Mouse (Mus musculus): Measurements from ENCODE around the gene Ccdc152. TPM values are rescaled to one million over a fixed set of nuclear protein-coding genes. Genes with fewer than 3 reads are reported as not detected.
A peak's percentile ranks its signal among the peaks of the same experiment; 100 is the strongest.

Gene Ccdc152
- polyA plus RNA-seq, 1 experiment from 2014 or later, result 0.30 TPM

- no peak for TF ChIP-seq CTCF (IDR thresholded peaks at IDR 0.05; ENCODE audit: low read depth)
- ATAC-seq (ENCODE audit: insufficient read depth), result no peak
- Histone ChIP-seq H3K9me3 (ENCODE audit: low read depth, low read length) (no peaks in the 10 kb centered on the region), H3K9ac (no peak overlapping the region), H3K36me3 (ENCODE audit: insufficient read depth) (peaks cover 6% of the 10 kb centered on the region; the same call in 1 of the 2 replicates), H3K27me3 (ENCODE audit: insufficient read depth, low read length) (no peaks in the 10 kb centered on the region), H3K4me3 (ENCODE audit: low read depth, low read length) (no peak overlapping the region), H3K4me2 (no peak overlapping the region), H3K4me1 (ENCODE audit: insufficient read depth) (no peaks in the 10 kb centered on the region), H3K27ac (ENCODE audit: low read depth) (no peak overlapping the region)
- no peak for DNase-seq
Observed at GRCm38 (mm10) chr15:3281216-3281615, 22.1 kb downstream of the Ccdc152 start.

GRCm38 (mm10) chr15:3279242-3279641 is 24.1 kb downstream of the Ccdc152 start:
- Histone ChIP-seq H3K4me2 (no peak overlapping the region), H3K27me3 (ENCODE audit: insufficient read depth, low read length) (no peaks in the 10 kb centered on the region), H3K4me3 (ENCODE audit: low read depth, low read length) (no peak overlapping the region), H3K27ac (ENCODE audit: low read depth) (no peak overlapping the region), H3K9ac (no peak overlapping the region), H3K9me3 (ENCODE audit: low read depth, low read length) (no peaks in the 10 kb centered on the region), H3K4me1 (ENCODE audit: insufficient read depth) (no peaks in the 10 kb centered on the region), H3K36me3 (ENCODE audit: insufficient read depth) (peaks cover 6% of the 10 kb centered on the region; the same call in 1 of the 2 replicates)
- no peak for DNase-seq
- ATAC-seq (ENCODE audit: insufficient read depth), result no peak
- no peak for TF ChIP-seq CTCF (IDR thresholded peaks at IDR 0.05; ENCODE audit: low read depth)
- 71% methylated on average over 7 of the region's 7 CpGs for WGBS

DNA sequence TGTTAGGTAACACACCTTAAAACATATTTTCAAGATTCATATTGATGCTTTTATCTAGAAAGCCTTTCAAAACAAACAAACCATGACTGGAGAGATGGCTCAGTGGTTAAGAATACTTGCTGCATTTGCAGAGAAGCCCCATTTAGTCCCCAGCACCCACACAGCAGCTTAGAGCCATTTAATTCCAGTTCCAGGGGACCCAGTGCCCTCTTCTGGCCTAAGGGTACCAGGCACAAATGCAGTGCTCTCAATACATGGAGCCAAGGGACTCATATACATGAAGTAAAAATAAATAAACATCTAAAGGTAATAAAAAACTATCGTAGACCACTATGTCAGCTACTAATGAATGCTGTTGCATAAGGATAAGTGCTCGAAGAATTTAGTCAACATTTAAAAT is 25.9 kb downstream of the Ccdc152 start:
- TF ChIP-seq CTCF (IDR thresholded peaks at IDR 0.05; ENCODE audit: low read depth), result no peak; the same call in 1 of the 2 replicates
- 83% methylated on average over 2 of the region's 2 CpGs for WGBS
- no peaks in the 10 kb centered on the region for H3K4me1 ChIP-seq (ENCODE audit: insufficient read depth)
- ATAC-seq (ENCODE audit: insufficient read depth), result no peak
- no peak for DNase-seq
- no peak overlapping the region for H3K4me3 ChIP-seq (ENCODE audit: low read depth, low read length)
- H3K9me3 ChIP-seq (ENCODE audit: low read depth, low read length), result no peaks in the 10 kb centered on the region
- H3K9ac ChIP-seq, result no peak overlapping the region
- no peak overlapping the region for H3K4me2 ChIP-seq
- peaks cover 6% of the 10 kb centered on the region; the same call in 1 of the 2 replicates for H3K36me3 ChIP-seq (ENCODE audit: insufficient read depth)
- H3K27ac ChIP-seq (ENCODE audit: low read depth), result no peak overlapping the region
- no peaks in the 10 kb centered on the region for H3K27me3 ChIP-seq (ENCODE audit: insufficient read depth, low read length)

- Histone ChIP-seq H3K9ac (no peak overlapping the region), H3K27ac (ENCODE audit: low read depth) (no peak overlapping the region), H3K27me3 (ENCODE audit: insufficient read depth, low read length) (no peaks in the 10 kb centered on the region), H3K36me3 (ENCODE audit: insufficient read depth) (no peaks in the 10 kb centered on the region), H3K9me3 (ENCODE audit: low read depth, low read length) (no peaks in the 10 kb centered on the region), H3K4me2 (no peak overlapping the region), H3K4me1 (ENCODE audit: insufficient read depth) (0 out of 2 replicates have a peak, but pooled peaks cover 3% of the 10 kb centered on the region), H3K4me3 (ENCODE audit: low read depth, low read length) (no peak overlapping the region)
- TF ChIP-seq CTCF (IDR thresholded peaks at IDR 0.05; ENCODE audit: low read depth), result no peak
- no peak for ATAC-seq (ENCODE audit: insufficient read depth)
- no peak for DNase-seq
- WGBS, result 67% methylated on average over 1 of the region's 1 CpGs
Observed at GRCm38 (mm10) chr15:3273191-3273590, 30.1 kb downstream of the Ccdc152 start.

- Histone ChIP-seq H3K4me3 (ENCODE audit: low read depth, low read length) (peak overlapping the region; percentile 35), H3K4me1 (ENCODE audit: insufficient read depth) (0 out of 2 replicates have a peak, but pooled peaks cover 3% of the 10 kb centered on the region), H3K9ac (peak overlapping the region; percentile 40; the same call in 1 of the 2 replicates), H3K4me2 (peak overlapping the region; percentile 63), H3K27ac (ENCODE audit: low read depth) (no peak overlapping the region), H3K36me3 (ENCODE audit: insufficient read depth) (no peaks in the 10 kb centered on the region), H3K27me3 (ENCODE audit: insufficient read depth, low read length) (no peaks in the 10 kb centered on the region), H3K9me3 (ENCODE audit: low read depth, low read length) (no peaks in the 10 kb centered on the region)
- DNase-seq (peak; percentile 22), ATAC-seq (ENCODE audit: insufficient read depth) (peak; percentile 73)
- no peak for TF ChIP-seq CTCF (IDR thresholded peaks at IDR 0.05; ENCODE audit: low read depth)
- 41% methylated on average over 6 of the region's 6 CpGs for WGBS
Observed at GRCm38 (mm10) chr15:3271216-3271615, 32.1 kb downstream of the Ccdc152 start.

- H3K4me3 ChIP-seq (ENCODE audit: low read depth, low read length), result peak overlapping the region; percentile 35
- 4% methylated on average over 12 of the region's 12 CpGs for WGBS
- H3K27ac ChIP-seq (ENCODE audit: low read depth), result peak overlapping the region; percentile 85
- H3K27me3 ChIP-seq (ENCODE audit: insufficient read depth, low read length), result no peaks in the 10 kb centered on the region
- no peaks in the 10 kb centered on the region for H3K9me3 ChIP-seq (ENCODE audit: low read depth, low read length)
- TF ChIP-seq CTCF (IDR thresholded peaks at IDR 0.05; ENCODE audit: low read depth), result no peak
- peak overlapping the region; percentile 63 for H3K4me2 ChIP-seq
- 0 out of 2 replicates have a peak, but pooled peaks cover 3% of the 10 kb centered on the region for H3K4me1 ChIP-seq (ENCODE audit: insufficient read depth)
- H3K36me3 ChIP-seq (ENCODE audit: insufficient read depth), result no peaks in the 10 kb centered on the region
- DNase-seq (peak; percentile 78), ATAC-seq (ENCODE audit: insufficient read depth) (peak; percentile 87)
- H3K9ac ChIP-seq, result peak overlapping the region; percentile 60
Observed at GRCm38 (mm10) chr15:3270646-3271077, 32.7 kb downstream of the Ccdc152 start.

DNA sequence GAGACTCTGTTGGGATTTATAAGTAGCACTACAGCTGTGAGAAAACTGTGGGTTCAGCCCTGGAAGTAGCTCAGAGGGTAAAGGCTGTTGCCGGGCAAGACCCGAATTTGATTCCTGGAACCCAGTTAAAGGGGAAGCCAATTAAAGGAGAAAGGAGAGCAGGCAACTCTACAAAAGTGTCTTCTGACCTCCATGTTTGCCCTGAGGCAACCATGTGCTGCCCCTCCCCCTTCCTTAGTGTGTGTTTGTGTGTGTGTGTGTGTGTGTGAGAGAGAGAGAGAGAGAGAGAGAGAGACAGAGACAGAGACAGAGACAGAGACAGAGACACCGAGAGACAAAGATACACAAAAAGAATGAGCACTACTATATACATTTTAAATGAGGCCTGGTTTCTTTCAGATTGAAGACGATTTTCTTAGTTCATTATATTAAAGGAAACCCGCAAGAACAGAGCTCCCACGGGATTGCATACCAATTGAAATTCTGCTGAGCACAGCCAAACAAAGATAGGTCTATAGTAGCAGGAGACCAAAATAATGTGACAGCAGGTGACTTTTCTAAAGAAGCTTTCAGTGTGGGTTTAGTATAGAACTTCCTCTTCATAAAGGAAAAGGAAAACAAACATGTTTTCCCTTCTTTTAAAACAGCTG is 33.2 kb downstream of the Ccdc152 start:
- no peak for TF ChIP-seq CTCF (IDR thresholded peaks at IDR 0.05; ENCODE audit: low read depth)
- Histone ChIP-seq H3K36me3 (ENCODE audit: insufficient read depth) (no peaks in the 10 kb centered on the region), H3K4me2 (peak overlapping the region; percentile 63), H3K9ac (no peak overlapping the region), H3K27ac (ENCODE audit: low read depth) (peak overlapping the region; percentile 85), H3K4me1 (ENCODE audit: insufficient read depth) (0 out of 2 replicates have a peak, but pooled peaks cover 3% of the 10 kb centered on the region), H3K4me3 (ENCODE audit: low read depth, low read length) (0 out of 2 replicates have a peak overlapping the region, but pooled peaks have one; percentile 35), H3K27me3 (ENCODE audit: insufficient read depth, low read length) (no peaks in the 10 kb centered on the region), H3K9me3 (ENCODE audit: low read depth, low read length) (no peaks in the 10 kb centered on the region)
- 40% methylated on average over 6 of the region's 6 CpGs for WGBS
- DNase-seq (no peak), ATAC-seq (ENCODE audit: insufficient read depth) (peak; percentile 22; the same call in 1 of the 2 replicates)

All from lung, embryonic 14.5 days (tissue).